Mouse (Mus musculus) heart, adult 2 months (tissue): ENCODE data around the gene Mrpl22. TPM values are rescaled to one million over a fixed set of nuclear protein-coding genes. Genes with fewer than 3 reads are reported as not detected.
A peak's percentile ranks its signal among the peaks of the same experiment; 100 is the strongest.
"Not testable (repeated sequence)": the region's sequence is repeated elsewhere in the genome, so short reads cannot be mapped to it uniquely, and the experiment has no call there.

Experiments
- DNase-seq, 2 experiments: peaks; one replicate each; pipeline ENCODE4 v3.0.0; 2021
- H3K27ac ChIP-seq: fragments of 200-600 bp; 2 replicates; pipeline ENCODE4 v1.8.1; 2022
- H3K27me3 ChIP-seq: fragments of 200-500 bp; 2 replicates; pipeline ENCODE4 v1.6.1; 2012; ENCODE audit warnings: mild to moderate bottlenecking, low read length, inconsistent platforms, mixed read lengths; ENCODE audit not compliant: control insufficient read depth, insufficient read depth
- H3K36me3 ChIP-seq: fragments of 200-500 bp; 2 replicates; pipeline ENCODE4 v1.6.1; 2012; ENCODE audit warnings: low read length, inconsistent platforms; ENCODE audit not compliant: control insufficient read depth, insufficient read depth
- H3K4me1 ChIP-seq: fragments of 200-500 bp; 2 replicates; pipeline ENCODE4 v1.6.1; 2011; ENCODE audit warnings: low read length; ENCODE audit not compliant: control insufficient read depth, insufficient read depth
- H3K4me3 ChIP-seq: fragments of 200-600 bp; 2 replicates; pipeline ENCODE4 v1.8.1; 2022
- H3K79me2 ChIP-seq: fragments of 200-500 bp; replicated peaks from 2 replicates; pipeline ENCODE4 v1.6.1; 2012; ENCODE audit warnings: mild to moderate bottlenecking, inconsistent platforms, low read length, moderate library complexity, mixed read lengths; ENCODE audit not compliant: control insufficient read depth, insufficient read depth
- H3K9ac ChIP-seq: fragments of 200-500 bp; 2 replicates; pipeline ENCODE4 v1.6.1; 2012; ENCODE audit warnings: low read depth, mild to moderate bottlenecking, control low read depth, inconsistent platforms, low read length, mixed read lengths
- CTCF ChIP-seq: fragments of 200-600 bp; IDR thresholded peaks from 2 replicates; pipeline ENCODE4 v1.8.1; 2022; ENCODE audit warnings: antibody characterized with exemption, mild to moderate bottlenecking, moderate library complexity
- EP300 ChIP-seq: fragments of 200-500 bp; IDR thresholded peaks from 2 replicates; pipeline ENCODE4 v1.6.1; 2011; ENCODE audit warnings: low read depth, low read length, control low read depth; ENCODE audit not compliant: insufficient read depth
- POLR2A ChIP-seq: fragments of 200-500 bp; IDR thresholded peaks from 2 replicates; pipeline ENCODE4 v1.6.1; 2011; ENCODE audit warnings: mild to moderate bottlenecking, low read depth, low read length, control low read depth; ENCODE audit not compliant: insufficient read depth
- WGBS: fragments of 180-500 bp; shearing (Covaris S2); methylation state at CpG from one replicate; pipeline ENCODE4 v1.1.7; 2018; 5-methylcytosine and 5-hydroxymethylcytosine counted together
- intact Hi-C: fragments of 180-260 bp; cut with DNase I; formaldehyde crosslinking; loops from one replicate; pipeline ENCODE4 v1.15.1; 2025
- polyA plus RNA-seq: library from polyadenylated mRNA; depleted of rRNA; stranded (reverse); fragments of >200 nt; gene quantifications from 2 replicates; pipeline ENCODE4 v1.2.3, GENCODE M21; 2012
- total RNA-seq, 2 experiments: library from RNA; stranded (reverse); gene quantifications; 2 replicates each; pipeline ENCODE4 v1.2.3; 2021

Mrpl22 gene
- total and polyA plus RNA-seq, 3 experiments = 48.6 to 53.9 (median 50.7) TPM

- Histone ChIP-seq H3K4me1 (peaks cover 3% of the 10 kb centered on the region), H3K4me3 (peak within 1 kb of the TSS; percentile 94), H3K36me3 (no peaks in the 10 kb centered on the region), H3K9ac (peak within 1 kb of the TSS; percentile 93), H3K27me3 (no peaks in the 10 kb centered on the region), H3K79me2 (no peaks in the 10 kb centered on the region), H3K27ac (peak within 1 kb of the TSS; percentile 72)
- intact Hi-C loops = no loop called here
- DNase-seq = peak; percentile 89 to 93
- TF ChIP-seq CTCF (0 out of 2 replicates have a peak, but pooled peaks have one; percentile 19), EP300 (0 out of 2 replicates have a peak, but pooled peaks have one; percentile 7), POLR2A (peak; percentile 58; the same call in 1 of the 2 replicates)
- WGBS = under 1% methylated on average over 71 of the region's 71 CpGs
These were observed 3.1 kb upstream of the Mrpl22 start, which contains the start of gene Gemin5 for GRCm38 (mm10) chr11:58168167-58168915. TSS of gene Gemin5 (minus strand) at chr11:58168539.

- Histone ChIP-seq H3K79me2 (no peaks in the 10 kb centered on the region), H3K36me3 (no peaks in the 10 kb centered on the region), H3K4me1 (peaks cover 3% of the 10 kb centered on the region), H3K27ac (no peak overlapping the region), H3K9ac (no peak overlapping the region), H3K4me3 (no peak overlapping the region), H3K27me3 (no peaks in the 10 kb centered on the region)
- DNase-seq = no peak
- intact Hi-C loops = no loop called here
- no peak for TF ChIP-seq EP300
- no peak for TF ChIP-seq CTCF
- WGBS = 91% methylated on average over 4 of the region's 4 CpGs
These were observed 1.8 kb upstream of the Mrpl22 start for GRCm38 (mm10) chr11:58169666-58170065.

GRCm38 (mm10) chr11:58179563-58179962 lies 8.1 kb downstream of the Mrpl22 start:
- Histone ChIP-seq H3K9ac (no peak overlapping the region), H3K27ac (no peak overlapping the region), H3K36me3 (peaks cover 2% of the 10 kb centered on the region; the same call in 1 of the 2 replicates), H3K4me3 (no peak overlapping the region), H3K79me2 (no peaks in the 10 kb centered on the region), H3K4me1 (no peaks in the 10 kb centered on the region), H3K27me3 (no peaks in the 10 kb centered on the region)
- TF ChIP-seq POLR2A (no peak), EP300 (peak; percentile 52; the same call in 1 of the 2 replicates), CTCF (peak; percentile 75)
- 26% methylated on average over 3 of the region's 3 CpGs for WGBS
- intact Hi-C loops = loop anchor here (1.0 to 5.0 kb wide), 2 partner anchors 46 to 123 kb away; no protein-coding TSS in a partner anchor
- DNase-seq = peak; percentile 66 to 79

GRCm38 (mm10) chr11:58179986-58180385 lies 8.5 kb downstream of the Mrpl22 start:
- 95% methylated on average over 6 of the region's 6 CpGs for WGBS
- intact Hi-C loops = loop anchor here (1.0 to 5.0 kb wide), 2 partner anchors 45 to 122 kb away; no protein-coding TSS in a partner anchor
- H3K27me3 ChIP-seq, H3K79me2 ChIP-seq, H3K36me3 ChIP-seq, H3K27ac ChIP-seq, H3K9ac ChIP-seq, H3K4me1 ChIP-seq, DNase-seq, H3K4me3 ChIP-seq: not testable (repeated sequence)

- H3K4me3 ChIP-seq = no peak overlapping the region
- no peaks in the 10 kb centered on the region for H3K4me1 ChIP-seq
- WGBS = 88% methylated on average over 7 of the region's 7 CpGs
- no peak for DNase-seq
- H3K27me3 ChIP-seq = no peaks in the 10 kb centered on the region
- H3K9ac ChIP-seq = no peak overlapping the region
- TF ChIP-seq POLR2A (no peak), EP300 (no peak), CTCF (no peak)
- no peak overlapping the region for H3K27ac ChIP-seq
- no peaks in the 10 kb centered on the region for H3K79me2 ChIP-seq
- intact Hi-C loops = no loop called here
- H3K36me3 ChIP-seq = peaks cover 2% of the 10 kb centered on the region; the same call in 1 of the 2 replicates
These were observed 9.3 kb downstream of the Mrpl22 start for GRCm38 (mm10) chr11:58180756-58181155.

GRCm38 (mm10) chr11:58183579-58183978 lies 12.1 kb downstream of the Mrpl22 start:
- H3K4me3 ChIP-seq = no peak overlapping the region
- TF ChIP-seq POLR2A (no peak), CTCF (no peak), EP300 (no peak)
- no peaks in the 10 kb centered on the region for H3K4me1 ChIP-seq
- intact Hi-C loops = no loop called here
- no peaks in the 10 kb centered on the region for H3K27me3 ChIP-seq
- WGBS = 62% methylated on average over 3 of the region's 3 CpGs
- no peak overlapping the region for H3K9ac ChIP-seq
- H3K36me3 ChIP-seq = peaks cover 2% of the 10 kb centered on the region; the same call in 1 of the 2 replicates
- peak in 1 of 2 experiments; percentile 33 for DNase-seq
- H3K27ac ChIP-seq = no peak overlapping the region
- no peaks in the 10 kb centered on the region for H3K79me2 ChIP-seq
